13 mouse cellular contexts compared by ENCODE assay signal in the genomic region with DNA sequence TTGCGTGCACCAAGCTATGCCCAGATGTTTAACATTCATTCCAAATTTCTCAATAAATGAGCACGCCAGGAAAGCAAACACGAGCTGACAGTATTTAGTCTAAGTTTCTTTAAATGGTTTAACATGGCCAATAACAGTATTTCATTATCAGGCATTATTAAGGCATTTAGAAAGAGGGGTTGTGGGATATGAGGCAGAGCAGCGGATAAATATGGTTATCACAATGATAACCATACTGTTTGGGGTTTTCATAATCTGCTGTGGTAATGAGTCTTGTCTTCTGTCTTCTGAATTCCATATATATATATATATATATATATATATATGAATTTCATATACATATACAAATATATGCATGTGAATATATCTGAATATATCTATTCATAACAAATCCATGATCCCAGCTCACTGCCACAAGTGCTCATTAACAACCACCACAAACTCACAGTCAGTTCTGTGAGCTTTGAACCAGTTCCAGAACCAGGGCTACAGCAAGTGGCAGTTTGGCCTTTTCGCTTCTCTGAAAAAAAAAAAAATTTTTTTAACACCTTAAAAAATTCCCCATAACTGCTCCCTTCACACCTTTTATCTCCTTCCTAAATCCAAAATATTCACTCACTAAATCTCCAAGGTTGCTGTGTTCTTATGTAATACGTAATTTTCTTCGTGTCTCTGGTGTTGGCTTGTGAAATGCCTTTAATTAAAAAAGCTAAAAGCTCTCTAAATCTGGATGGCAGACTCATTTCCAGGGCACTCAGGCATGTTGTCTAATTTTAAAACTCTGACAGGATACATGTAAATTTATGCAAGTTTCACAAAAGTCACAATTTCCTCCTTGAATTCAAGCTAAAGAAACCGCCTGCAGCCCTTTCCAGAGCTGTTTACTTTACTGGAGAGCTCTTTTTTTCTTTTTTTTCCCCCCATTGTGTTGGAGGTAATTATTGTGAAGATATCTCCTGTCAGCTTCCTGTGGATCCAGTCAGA.
DNase-seq lines count a peak whose midpoint lies in the region; ATAC-seq and TF ChIP-seq lines count a peak whose summit lies in the region.
"Had no signal": no experiment of that assay in that cellular context is flagged by ENCODE, and none has a peak within 500 bp of the region (broad histone marks: within the 10 kb centered on the region; RNA-seq: fewer than 3 reads in every experiment).

No protein-coding gene starts in this region.

- H3K27ac ChIP-seq in heart, adult 2 months = peak overlapping the region; percentile 77
- H3K27ac ChIP-seq in embryonic fibroblast, embryonic 13.5 days (ENCODE audit: insufficient read depth, low read length) = peak overlapping the region; percentile 97
- H3K27ac ChIP-seq: liver, embryonic 15.5 days had no signal

- H3K4me3 ChIP-seq in heart, adult 2 months = no peak overlapping the region
- H3K4me3 ChIP-seq in embryonic fibroblast, embryonic 13.5 days (ENCODE audit: insufficient read depth, low read length) = no peak overlapping the region
- H3K4me3 ChIP-seq: liver, embryonic 15.5 days had no signal

- H3K36me3 ChIP-seq in heart, adult 2 months (ENCODE audit: control insufficient read depth, insufficient read depth, low read length) = peaks cover 23% of the 10 kb centered on the region

- intact Hi-C loops in heart, adult 2 months (cut with DNase I) = loop anchor here (5.0 kb wide), 1 partner anchor 112 kb away; the partner anchor contains the start of gene Arid5b
- intact Hi-C loops in heart, postnatal 10 days (cut with DNase I) = loop anchor here (2.0 to 5.0 kb wide), 3 partner anchors 14 to 117 kb away; no protein-coding TSS in a partner anchor
- intact Hi-C loops in left cerebral cortex, postnatal 14 days (cut with DNase I) = loop anchor here (5.0 kb wide), 2 partner anchors 47 to 112 kb away; partner anchors contain the start of gene Arid5b
- intact Hi-C loops in left cerebral cortex, postnatal 36 days (cut with DNase I) = loop anchor here (5.0 kb wide), 1 partner anchor 112 kb away; the partner anchor contains the start of gene Arid5b

- peak; percentile 25 for ATAC-seq in activated CD4-positive, CD25-positive, alpha-beta regulatory T cell, adult 4 months

- DNase-seq in heart, adult 2 months = no peak
- no peak for DNase-seq in heart, postnatal 10 days
- peak; percentile 27 to 75 for DNase-seq in left cerebral cortex, postnatal 14 days (ENCODE audit: low spot score in 2 of 2)
- no peak for DNase-seq in left cerebral cortex, postnatal 36 days (ENCODE audit: low spot score in 2 of 2)
- no peak for DNase-seq in ovary, postnatal 36 days (ENCODE audit: low spot score)
- no peak for DNase-seq in thymus, postnatal 0 days (ENCODE audit: low spot score)
- DNase-seq: cerebellum, adult 11-12 months; heart, postnatal 14 days; right cerebral cortex, postnatal 14 days; thymus, adult 2 months had no signal

- TF ChIP-seq CTCF in heart, adult 2 months (IDR thresholded peaks at IDR 0.05) = no peak
- TF ChIP-seq CTCF in embryonic fibroblast, embryonic 13.5 days (IDR thresholded peaks at IDR 0.05; ENCODE audit: borderline replicate concordance, insufficient read depth, low read length) = no peak

- TF ChIP-seq EP300 in heart, adult 2 months (IDR thresholded peaks at IDR 0.05; ENCODE audit: insufficient read depth, low read depth, low read length) = no peak

- H3K27me3 ChIP-seq in heart, adult 2 months (ENCODE audit: control insufficient read depth, insufficient read depth, low read length) = no peaks in the 10 kb centered on the region
- H3K27me3 ChIP-seq: liver, embryonic 15.5 days had no signal

- H3K4me1 ChIP-seq in heart, adult 2 months (ENCODE audit: control insufficient read depth, insufficient read depth, low read length) = peaks cover 11% of the 10 kb centered on the region
- peaks cover 24% of the 10 kb centered on the region for H3K4me1 ChIP-seq in embryonic fibroblast, embryonic 13.5 days (ENCODE audit: control insufficient read depth, insufficient read depth, low read length)

- 73% methylated on average over 8 of the region's 8 CpGs for WGBS in heart, adult 2 months

- H3K9ac ChIP-seq in heart, adult 2 months (ENCODE audit: low read depth, low read length) = no peak overlapping the region
- H3K9ac ChIP-seq: liver, embryonic 15.5 days had no signal

- H3K79me2 ChIP-seq in heart, adult 2 months (replicated peaks; ENCODE audit: control insufficient read depth, insufficient read depth, low read length) = no peaks in the 10 kb centered on the region

- TF ChIP-seq POLR2A in heart, adult 2 months (IDR thresholded peaks at IDR 0.05; ENCODE audit: insufficient read depth, low read depth, low read length) = no peak
- no peak for TF ChIP-seq POLR2A in embryonic fibroblast, embryonic 13.5 days (IDR thresholded peaks at IDR 0.05; ENCODE audit: low read depth, low read length)

Comparison
In these comparisons a context has a peak if more than half of its experiments do, and no peak if none do; other contexts are left out.
1. DNase-seq: peak in left cerebral cortex, postnatal 14 days (2 of 2); none in heart, adult 2 months (0 of 2), heart, postnatal 10 days (0 of 2), left cerebral cortex, postnatal 36 days (0 of 2), ovary, postnatal 36 days (single experiment) and thymus, postnatal 0 days (single experiment).